Mouse (Mus musculus) layer of hippocampus, adult 18-20 months (tissue): ENCODE measurements around the gene Eef2. TPM values are rescaled to one million over a fixed set of nuclear protein-coding genes. Genes with fewer than 3 reads are reported as not detected.
"Not testable (repeated sequence)": the region's sequence is repeated elsewhere in the genome, so short reads cannot be mapped to it uniquely, and the experiment has no call there.

Source experiments
- DNase-seq, 2 experiments: peaks; one replicate each; pipeline ENCODE4 v3.0.0; 2022; ENCODE audit warnings: low spot score in 2 of 2
- total RNA-seq, 2 experiments: library from RNA; stranded (reverse); gene quantifications; 2 replicates each; pipeline ENCODE4 v1.2.3; 2021

Eef2 gene
- total RNA-seq, 2 experiments from 2014 or later, result 907 to 934 TPM

DNA sequence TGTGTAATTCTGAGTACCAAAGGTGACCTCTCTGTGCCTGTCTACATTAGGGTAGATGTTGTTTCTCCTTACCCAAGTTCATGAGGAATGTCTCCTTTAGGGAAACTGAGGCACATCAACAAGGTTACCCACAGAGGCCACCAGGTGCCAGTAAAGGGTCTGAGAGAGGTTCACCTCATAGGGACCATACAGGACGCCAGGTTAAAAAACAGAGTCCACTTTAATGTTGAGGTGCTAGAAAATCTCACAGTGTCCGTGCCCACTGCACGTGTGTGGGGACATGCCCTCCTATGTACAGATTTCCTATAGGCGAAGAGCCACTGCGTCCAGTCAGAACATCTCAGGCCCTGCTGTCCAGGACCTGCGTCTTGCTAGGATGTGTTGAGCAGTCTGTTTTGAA lies 22.6 kb downstream of the Eef2 start:
- no peak for DNase-seq

GRCm38 (mm10) chr10:81200141-81200540 lies 23.7 kb downstream of the Eef2 start:
- DNase-seq, result no peak

- no peak for DNase-seq
These were observed 24.3 kb downstream of the Eef2 start for GRCm38 (mm10) chr10:81200605-81201287.

DNA sequence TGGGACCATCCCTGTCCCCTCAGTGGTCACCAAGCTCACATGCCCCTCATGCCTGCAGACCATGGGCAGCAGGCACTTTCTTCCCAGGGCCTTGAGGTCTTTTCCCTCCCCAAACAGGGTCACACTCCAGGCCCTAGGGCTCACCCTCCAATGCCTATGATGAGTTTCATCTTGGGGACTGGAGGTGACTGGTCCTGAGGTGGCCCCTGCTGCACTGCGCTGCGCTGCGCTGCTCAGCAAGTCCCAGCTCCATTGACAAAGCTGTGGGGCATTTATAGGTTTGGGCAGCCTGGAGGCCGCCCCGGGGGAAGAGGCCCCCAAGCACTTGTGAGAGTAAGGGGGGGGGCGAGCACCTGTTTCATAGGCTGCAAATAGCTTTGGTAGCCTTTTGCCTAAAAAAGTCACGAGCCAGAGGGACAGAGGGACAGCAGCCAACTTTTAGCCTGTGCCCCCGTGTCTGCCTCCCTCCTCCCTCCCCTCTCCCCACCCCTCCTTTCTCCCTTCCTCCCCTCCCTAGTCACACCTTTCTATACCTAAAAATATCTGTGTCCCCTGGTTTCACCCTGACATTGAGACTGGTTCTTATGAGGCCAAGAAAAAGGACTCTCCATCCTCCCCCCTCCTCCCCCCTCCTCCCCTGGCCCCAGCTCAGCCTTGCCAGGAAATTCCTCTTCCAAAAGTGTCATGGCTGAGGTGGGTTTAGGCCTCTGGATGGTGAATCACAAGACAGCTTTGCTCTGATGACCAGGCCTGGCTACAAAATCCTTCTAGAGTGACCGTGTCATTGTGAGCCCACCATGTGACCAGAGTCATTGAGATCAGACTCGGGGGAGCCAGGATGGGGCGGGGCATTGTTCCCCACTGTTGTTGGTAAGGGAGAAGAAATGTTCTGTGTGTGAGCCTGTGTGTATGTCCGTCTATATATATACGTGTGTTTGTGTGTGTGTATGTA lies 25.7 kb downstream of the Eef2 start, which contains the start of gene Nmrk2:
Gene Nmrk2 (minus strand): TSS at position 245 of the 952 bp plus-strand sequence.
- DNase-seq, result no peak

DNA sequence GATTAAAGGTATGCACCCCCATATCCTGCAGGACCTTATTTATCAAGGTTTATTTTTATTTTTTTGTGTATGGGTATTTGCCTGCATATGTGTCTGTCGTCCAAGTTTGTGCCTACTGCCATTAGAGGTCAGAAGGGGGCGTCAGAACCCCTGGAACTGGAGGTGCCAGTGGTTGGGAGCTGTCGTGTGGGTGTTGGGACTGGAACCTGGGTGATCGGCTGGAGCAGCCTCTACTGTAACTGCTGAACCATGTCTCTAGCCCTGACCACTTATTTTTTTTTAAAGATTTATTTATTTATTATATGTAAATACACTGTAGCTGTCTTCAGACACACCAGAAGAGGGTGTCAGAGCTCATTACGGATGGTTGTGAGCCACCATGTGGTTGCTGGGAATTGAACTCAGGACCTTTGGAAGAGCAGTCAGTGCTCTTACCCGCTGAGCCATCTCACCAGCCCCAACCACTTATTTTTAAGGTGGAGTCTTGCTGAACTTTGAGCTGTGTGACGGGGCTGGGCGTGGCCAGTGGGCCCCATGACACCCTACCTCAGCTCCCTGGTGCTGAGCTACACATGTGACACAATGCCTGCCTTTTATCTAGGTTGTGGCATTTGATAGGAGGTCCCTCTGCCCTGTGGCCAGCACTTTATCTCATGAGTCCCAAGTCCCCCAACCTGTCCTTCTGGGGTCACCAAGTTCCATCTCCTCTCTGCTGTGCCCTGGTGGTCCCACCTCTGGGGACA lies 26.7 kb downstream of the Eef2 start:
- no peak for DNase-seq

DNA sequence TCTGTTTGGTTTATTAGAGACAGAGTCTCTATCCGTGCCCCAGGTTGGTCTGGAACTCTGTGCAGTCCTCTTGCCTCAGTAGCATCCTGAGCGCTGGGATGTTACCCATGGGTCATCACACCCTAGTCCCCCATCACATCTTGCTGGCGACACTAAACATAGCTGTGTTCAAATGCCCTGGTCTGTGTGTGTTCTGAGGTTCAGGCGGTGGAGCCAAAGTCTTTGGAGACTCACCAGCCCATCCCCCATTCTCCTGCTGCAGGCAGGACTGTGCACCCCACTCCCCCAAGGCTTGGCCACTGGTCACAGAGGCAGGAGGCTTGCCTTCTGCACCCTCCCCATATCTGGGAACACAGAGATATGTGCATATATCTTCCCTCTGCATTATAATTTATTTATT lies 27.7 kb downstream of the Eef2 start:
- DNase-seq, result no peak

DNA sequence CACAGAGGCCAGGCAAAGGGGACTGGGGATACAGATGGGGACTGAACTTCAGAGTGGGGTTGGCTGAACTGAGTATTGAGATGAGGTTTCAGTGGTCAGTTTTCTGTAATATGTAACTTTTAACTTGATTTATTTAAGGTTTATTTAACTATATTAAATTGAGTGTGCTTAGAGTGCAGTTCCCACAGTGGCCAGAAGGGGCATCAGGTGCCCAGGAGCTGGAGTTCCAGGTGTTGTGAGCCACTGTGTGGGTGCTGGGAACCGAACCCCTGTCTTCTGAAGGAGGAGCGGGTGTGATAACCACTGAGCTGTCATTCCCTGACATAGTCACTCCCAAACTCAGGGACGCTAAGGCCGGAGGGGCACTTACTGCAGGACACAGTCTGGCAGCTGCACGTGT lies 33.7 kb downstream of the Eef2 start:
- DNase-seq, result no peak

- no peak for DNase-seq
These were observed 39.8 kb downstream of the Eef2 start for GRCm38 (mm10) chr10:81216260-81216659.

DNA sequence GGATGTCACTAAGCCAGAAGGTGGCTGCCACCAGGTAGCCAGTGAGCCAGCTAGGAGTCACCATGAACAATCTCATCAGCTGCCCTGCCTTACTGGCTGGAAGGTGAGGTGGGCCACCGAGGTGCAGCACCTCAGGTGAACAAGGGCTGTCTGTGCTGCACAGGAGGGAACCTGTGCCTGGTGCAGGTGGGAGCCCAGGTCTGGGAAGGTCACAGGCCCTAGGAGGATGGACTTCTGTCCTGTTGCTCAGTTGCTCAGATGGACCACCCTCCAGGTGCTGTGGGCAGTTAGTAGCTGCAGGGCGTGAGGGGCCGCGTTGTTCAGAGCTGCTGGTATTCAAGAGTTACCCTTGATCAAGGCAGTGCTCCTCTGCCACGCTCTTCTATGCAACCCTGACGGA lies 40.4 kb downstream of the Eef2 start:
- no peak for DNase-seq

- DNase-seq, result not testable (repeated sequence)
These were observed 40.8 kb downstream of the Eef2 start for GRCm38 (mm10) chr10:81217267-81217666.

GRCm38 (mm10) chr10:81217964-81218363 lies 41.5 kb downstream of the Eef2 start:
- DNase-seq, result peak in 1 of 2 experiments; percentile 57

DNA sequence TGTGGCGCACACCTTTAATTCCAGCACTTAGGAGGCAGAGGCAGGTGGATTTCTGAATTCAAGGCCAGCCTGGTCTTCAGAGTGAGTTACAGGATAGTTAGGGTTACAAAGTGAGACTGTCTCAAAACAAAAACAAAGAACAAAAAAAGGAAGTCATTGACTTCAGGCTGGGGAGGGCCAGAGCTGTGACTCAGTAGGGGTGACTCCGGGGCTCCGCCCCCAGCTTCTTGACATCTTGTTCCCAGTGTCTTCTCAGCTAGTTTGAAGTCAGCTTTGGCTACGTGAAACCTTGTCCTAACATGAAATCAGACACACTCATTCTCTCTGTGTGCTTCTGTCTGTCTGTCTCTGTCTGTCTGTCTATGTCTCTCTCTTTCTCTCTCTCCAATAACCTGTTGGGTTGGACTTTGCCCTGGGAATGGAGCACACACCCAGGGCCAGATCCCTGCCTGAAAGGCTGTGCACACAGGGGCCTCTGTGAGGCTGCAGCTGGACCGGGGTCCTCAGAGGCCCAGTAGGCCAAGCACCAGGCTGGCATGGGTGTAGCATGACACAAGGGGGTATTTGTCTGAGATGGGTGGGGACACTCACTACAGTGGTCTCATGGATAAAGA lies 45.1 kb downstream of the Eef2 start:
- no peak for DNase-seq

GRCm38 (mm10) chr10:81223731-81224130 lies 47.3 kb downstream of the Eef2 start:
- DNase-seq, result not testable (repeated sequence)

DNA sequence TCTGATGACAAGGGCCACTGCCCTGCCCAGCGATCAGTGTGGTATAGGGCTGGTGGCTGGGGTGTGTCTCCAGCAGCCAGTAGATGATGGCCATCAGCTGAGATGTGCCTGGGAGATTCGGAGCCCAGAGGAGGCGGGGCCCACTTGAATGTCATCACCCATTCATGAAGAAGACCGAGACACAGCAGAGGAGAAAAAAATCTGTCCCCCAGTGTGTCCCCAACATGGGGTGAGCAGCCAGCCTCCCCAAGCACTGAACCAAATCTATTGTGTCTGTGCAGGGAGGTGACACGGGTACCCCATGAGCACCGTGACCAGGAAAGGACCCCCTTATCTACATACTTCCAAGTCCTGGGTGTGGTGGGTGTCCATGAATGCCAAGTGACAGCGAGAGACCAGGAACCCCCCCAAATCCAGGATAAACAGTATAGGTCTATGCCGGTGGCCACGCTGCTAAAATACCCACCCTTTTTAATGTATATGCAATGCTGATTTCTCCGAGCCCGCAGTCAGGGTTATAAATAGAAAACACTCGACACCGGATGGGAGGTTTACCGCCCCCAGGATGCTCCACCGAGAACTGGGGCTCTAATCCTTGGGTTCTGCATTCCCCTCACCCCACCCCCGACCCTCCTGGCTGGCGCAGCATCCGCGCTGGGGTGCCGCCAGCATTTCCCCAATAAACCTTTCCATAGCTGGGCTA lies 53.5 kb downstream of the Eef2 start:
- DNase-seq, result peak in 1 of 2 experiments; percentile 54

GRCm38 (mm10) chr10:81230438-81231332 lies 54.3 kb downstream of the Eef2 start, which contains the start of gene Atcay:
Gene Atcay (minus strand): TSS chr10:81230833.
- peak; percentile 79 to 90 for DNase-seq

GRCm38 (mm10) chr10:81231436-81231835 lies 55.0 kb downstream of the Eef2 start:
- no peak for DNase-seq
